Mouse (Mus musculus) G1E (cell line): Measurements from ENCODE around the gene Cacna1c.

Source experiments
- CTCF ChIP-seq: IDR thresholded peaks from 2 replicates; pipeline ENCODE4 v1.5.1; 2012; ENCODE audit warnings: low read depth, low read length, inconsistent platforms, mixed read lengths
- GATA1 ChIP-seq: IDR thresholded peaks from 2 replicates; pipeline ENCODE4 v1.6.1; 2012; ENCODE audit warnings: borderline replicate concordance, low read length, inconsistent platforms, mixed read lengths
- GATA2 ChIP-seq: IDR thresholded peaks from 2 replicates; pipeline ENCODE4 v1.6.1; 2012; ENCODE audit warnings: low read depth, low read length, inconsistent platforms, borderline replicate concordance
- TAL1 ChIP-seq: conservative IDR thresholded peaks from 2 replicates; pipeline ENCODE4 v1.6.1; 2012; ENCODE audit warnings: low read depth, low read length, inconsistent platforms, mixed read lengths

GRCm38 (mm10) chr6:118737078-118737477 lies 459.1 kb downstream of the Cacna1c start:
- TF ChIP-seq CTCF, result no peak
- TF ChIP-seq GATA1, result no peak
- no peak for TF ChIP-seq TAL1
- no peak for TF ChIP-seq GATA2
